Mouse (Mus musculus): ENCODE results near the gene Krtap17-1. TPM values are rescaled to one million over a fixed set of nuclear protein-coding genes. Genes with fewer than 3 reads are reported as not detected.

Krtap17-1 gene
- polyA plus RNA-seq, 1 experiment, result not detected

GRCm38 (mm10) chr11:100006624-100007023 is 12.8 kb upstream of the Krtap17-1 start:
- Histone ChIP-seq H3K4me1 (ENCODE audit: control insufficient read depth, insufficient read depth, low read length) (no peaks in the 10 kb centered on the region), H3K4me3 (ENCODE audit: insufficient read depth, low read depth, low read length) (no peak overlapping the region), H3K27ac (ENCODE audit: insufficient read depth, low read depth, low read length) (no peak overlapping the region)
- TF ChIP-seq CTCF (IDR thresholded peaks at IDR 0.05; ENCODE audit: insufficient read depth, low read depth, low read length) (no peak), POLR2A (IDR thresholded peaks at IDR 0.05; ENCODE audit: insufficient read depth, low read depth, low read length) (no peak)
- WGBS, result 65% methylated on average over 3 of the region's 3 CpGs

- Histone ChIP-seq H3K27ac (ENCODE audit: insufficient read depth, low read depth, low read length) (no peak overlapping the region), H3K4me1 (ENCODE audit: control insufficient read depth, insufficient read depth, low read length) (no peaks in the 10 kb centered on the region), H3K4me3 (ENCODE audit: insufficient read depth, low read depth, low read length) (no peak overlapping the region)
- TF ChIP-seq POLR2A (IDR thresholded peaks at IDR 0.05; ENCODE audit: insufficient read depth, low read depth, low read length) (no peak), CTCF (IDR thresholded peaks at IDR 0.05; ENCODE audit: insufficient read depth, low read depth, low read length) (no peak)
- WGBS, result 91% methylated on average over 8 of the region's 8 CpGs
These were observed 12.1 kb upstream of the Krtap17-1 start for GRCm38 (mm10) chr11:100005905-100006304.

- no peak overlapping the region for H3K4me3 ChIP-seq (ENCODE audit: insufficient read depth, low read depth, low read length)
- H3K4me1 ChIP-seq (ENCODE audit: control insufficient read depth, insufficient read depth, low read length), result no peaks in the 10 kb centered on the region
- H3K27ac ChIP-seq (ENCODE audit: insufficient read depth, low read depth, low read length), result no peak overlapping the region
- no peak for TF ChIP-seq POLR2A (IDR thresholded peaks at IDR 0.05; ENCODE audit: insufficient read depth, low read depth, low read length)
- WGBS, result 25% methylated on average over 6 of the region's 6 CpGs
These were observed 11.1 kb upstream of the Krtap17-1 start for GRCm38 (mm10) chr11:100004846-100005245.

GRCm38 (mm10) chr11:99999091-99999490 is 5.3 kb upstream of the Krtap17-1 start:
- TF ChIP-seq POLR2A (IDR thresholded peaks at IDR 0.05; ENCODE audit: insufficient read depth, low read depth, low read length), result no peak
- no peak overlapping the region for H3K27ac ChIP-seq (ENCODE audit: insufficient read depth, low read depth, low read length)
- 94% methylated on average over 7 of the region's 7 CpGs for WGBS
- H3K4me3 ChIP-seq (ENCODE audit: insufficient read depth, low read depth, low read length), result no peak overlapping the region
- H3K4me1 ChIP-seq (ENCODE audit: control insufficient read depth, insufficient read depth, low read length), result no peaks in the 10 kb centered on the region

- TF ChIP-seq POLR2A (IDR thresholded peaks at IDR 0.05; ENCODE audit: insufficient read depth, low read depth, low read length), result no peak
- TF ChIP-seq CTCF (IDR thresholded peaks at IDR 0.05; ENCODE audit: insufficient read depth, low read depth, low read length), result no peak
These were observed 529 bp upstream of the Krtap17-1 start for GRCm38 (mm10) chr11:99994384-99994661.

GRCm38 (mm10) chr11:99990571-99990970 is 3.2 kb downstream of the Krtap17-1 start:
- no peak overlapping the region for H3K4me3 ChIP-seq (ENCODE audit: insufficient read depth, low read depth, low read length)
- H3K4me1 ChIP-seq (ENCODE audit: control insufficient read depth, insufficient read depth, low read length), result peaks cover 14% of the 10 kb centered on the region
- no peak overlapping the region for H3K27ac ChIP-seq (ENCODE audit: insufficient read depth, low read depth, low read length)
- whole genome bisulfite sequencing, result 52% methylated on average over 3 of the region's 3 CpGs
- no peak for TF ChIP-seq POLR2A (IDR thresholded peaks at IDR 0.05; ENCODE audit: insufficient read depth, low read depth, low read length)
- TF ChIP-seq CTCF (IDR thresholded peaks at IDR 0.05; ENCODE audit: insufficient read depth, low read depth, low read length), result no peak

More at GRCm38 (mm10) chr11:99994384-99994661, 529 bp upstream of the Krtap17-1 start:
- H3K4me1 ChIP-seq (ENCODE audit: control insufficient read depth, insufficient read depth, low read length), result peaks cover 7% of the 10 kb centered on the region
- H3K27ac ChIP-seq (ENCODE audit: insufficient read depth, low read depth, low read length), result no peak overlapping the region
- no peak overlapping the region for H3K4me3 ChIP-seq (ENCODE audit: insufficient read depth, low read depth, low read length)
- 73% methylated on average over 4 of the region's 4 CpGs for WGBS

GRCm38 (mm10) chr11:99989881-99990405 is 3.9 kb downstream of the Krtap17-1 start:
- no peak for TF ChIP-seq POLR2A (IDR thresholded peaks at IDR 0.05; ENCODE audit: insufficient read depth, low read depth, low read length)
- no peak for TF ChIP-seq CTCF (IDR thresholded peaks at IDR 0.05; ENCODE audit: insufficient read depth, low read depth, low read length)
- WGBS, result 86% methylated on average over 6 of the region's 6 CpGs
- no peak overlapping the region for H3K27ac ChIP-seq (ENCODE audit: insufficient read depth, low read depth, low read length)
- H3K4me3 ChIP-seq (ENCODE audit: insufficient read depth, low read depth, low read length), result no peak overlapping the region
- peaks cover 16% of the 10 kb centered on the region for H3K4me1 ChIP-seq (ENCODE audit: control insufficient read depth, insufficient read depth, low read length)

GRCm38 (mm10) chr11:99988530-99988929 is 5.3 kb downstream of the Krtap17-1 start:
- Histone ChIP-seq H3K27ac (ENCODE audit: insufficient read depth, low read depth, low read length) (no peak overlapping the region), H3K4me3 (ENCODE audit: insufficient read depth, low read depth, low read length) (no peak overlapping the region), H3K4me1 (ENCODE audit: control insufficient read depth, insufficient read depth, low read length) (peaks cover 13% of the 10 kb centered on the region)
- 91% methylated on average over 3 of the region's 3 CpGs for WGBS
- no peak for TF ChIP-seq POLR2A (IDR thresholded peaks at IDR 0.05; ENCODE audit: insufficient read depth, low read depth, low read length)
- no peak for TF ChIP-seq CTCF (IDR thresholded peaks at IDR 0.05; ENCODE audit: insufficient read depth, low read depth, low read length)

GRCm38 (mm10) chr11:99986180-99986647 is 7.6 kb downstream of the Krtap17-1 start, which contains the start of gene Krtap16-1:
Gene Krtap16-1 (minus strand): TSS chr11:99986597.
- H3K4me1 ChIP-seq (ENCODE audit: control insufficient read depth, insufficient read depth, low read length), result peaks cover 10% of the 10 kb centered on the region
- 77% methylated on average over 8 of the region's 8 CpGs for WGBS
- H3K4me3 ChIP-seq (ENCODE audit: insufficient read depth, low read depth, low read length), result no peak within 1 kb of the TSS
- TF ChIP-seq POLR2A (IDR thresholded peaks at IDR 0.05; ENCODE audit: insufficient read depth, low read depth, low read length) (no peak), CTCF (IDR thresholded peaks at IDR 0.05; ENCODE audit: insufficient read depth, low read depth, low read length) (no peak)
- H3K27ac ChIP-seq (ENCODE audit: insufficient read depth, low read depth, low read length), result no peak within 1 kb of the TSS

All from olfactory bulb, adult 2 months (tissue).